Mouse (Mus musculus): Measurements from ENCODE around the gene Rab14.

DNA sequence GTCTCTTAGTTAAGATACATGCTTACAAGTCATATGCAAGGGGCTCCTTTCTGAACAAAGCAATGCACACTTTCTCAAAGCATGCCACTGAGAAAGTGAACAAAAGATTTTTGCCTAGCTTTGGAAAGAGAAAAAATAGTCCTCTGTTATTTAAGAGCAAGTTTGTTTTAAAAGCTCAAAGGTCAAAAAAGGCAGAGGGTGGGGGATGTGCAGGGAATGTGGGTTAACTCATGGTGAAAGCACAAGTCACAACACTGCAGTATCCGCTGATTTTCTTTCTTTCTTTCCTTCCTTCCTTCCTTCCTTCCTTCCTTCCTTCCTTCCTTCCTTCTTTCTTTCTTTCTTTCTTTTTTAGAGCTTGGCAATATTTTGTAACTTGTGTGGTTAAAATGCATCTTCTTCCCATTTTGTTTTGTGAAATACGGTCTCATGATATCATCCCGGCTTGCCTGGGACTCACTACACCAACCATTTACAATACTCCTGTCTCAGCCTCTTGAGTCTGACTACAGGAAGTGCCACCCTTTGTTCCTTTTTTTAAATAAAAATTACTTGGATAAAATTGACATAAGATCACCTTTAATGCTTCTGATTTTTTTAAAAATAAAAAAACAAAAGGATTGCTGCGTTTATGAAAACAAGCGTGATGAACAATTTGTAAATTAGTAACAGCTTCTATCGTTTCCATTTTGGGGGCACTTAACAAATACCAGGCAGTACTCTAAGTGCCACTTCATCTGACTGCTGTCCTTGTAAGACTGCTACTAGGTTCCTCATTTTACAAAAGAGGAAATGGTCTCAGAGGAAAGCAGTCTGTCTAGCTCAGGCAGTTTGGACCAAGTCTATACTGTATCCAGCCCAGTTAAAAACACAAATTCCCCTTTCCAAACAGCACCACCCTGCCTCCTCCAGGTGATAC, 5.0 kb downstream of the Rab14 start:
- no peak for TF ChIP-seq TCF12 (IDR thresholded peaks at IDR 0.05; ENCODE audit: insufficient read depth, poor library complexity, severe bottlenecking)
- no peak for TF ChIP-seq MYOD1 (IDR thresholded peaks at IDR 0.05; ENCODE audit: control insufficient read depth in 1 of 3, insufficient read length in 2 of 3, low read depth in 2 of 3)
- TF ChIP-seq USF1 (IDR thresholded peaks at IDR 0.05; ENCODE audit: low read depth): no peak
- TF ChIP-seq MYOG (IDR thresholded peaks at IDR 0.05; ENCODE audit: control insufficient read depth in 1 of 3, insufficient read depth in 1 of 3, insufficient read length in 2 of 3, low read depth in 2 of 3): no peak
- TF ChIP-seq POLR2A (IDR thresholded peaks at IDR 0.05; ENCODE audit: insufficient read length, low read depth): no peak
- no peak for TF ChIP-seq E2F4 (IDR thresholded peaks at IDR 0.05; ENCODE audit: insufficient read depth)
- TF ChIP-seq CEBPB (IDR thresholded peaks at IDR 0.05; ENCODE audit: insufficient read depth, poor library complexity, severe bottlenecking): no peak
- no peak for TF ChIP-seq POLR2AphosphoS2 (IDR thresholded peaks at IDR 0.05; ENCODE audit: insufficient read length, low read depth)
